Mouse (Mus musculus) liver, embryonic 13.5 days (tissue): Measurements from ENCODE around the gene Rbms1. TPM values are rescaled to one million over a fixed set of nuclear protein-coding genes. Genes with fewer than 3 reads are reported as not detected.

Experiments
- ATAC-seq: fragments of 200-750 bp; cut with Nextera tagmentation; 2 replicates; pipeline ENCODE4 v1.8.0; 2017; ENCODE audit warnings: low read depth, mild to moderate bottlenecking, moderate number of reproducible peaks, moderate library complexity
- DNase-seq: peaks from one replicate; pipeline ENCODE4 v3.0.0; 2022
- H3K27ac ChIP-seq: fragments of 300-500 bp; sonication (generic); 2 replicates; pipeline ENCODE4 v1.5.1; 2015; ENCODE audit warnings: moderate library complexity, mild to moderate bottlenecking, inconsistent platforms
- H3K27me3 ChIP-seq: fragments of 300-500 bp; sonication (generic); 2 replicates; pipeline ENCODE4 v1.6.1; 2015; ENCODE audit warnings: mild to moderate bottlenecking, inconsistent platforms
- H3K36me3 ChIP-seq: fragments of 300-500 bp; sonication (generic); 2 replicates; pipeline ENCODE4 v1.6.1; 2015; ENCODE audit warnings: mild to moderate bottlenecking, inconsistent platforms
- H3K4me1 ChIP-seq: fragments of 300-500 bp; sonication (generic); replicated peaks from 2 replicates; pipeline ENCODE4 v1.6.1; 2015; ENCODE audit warnings: inconsistent platforms
- H3K4me2 ChIP-seq: fragments of 300-500 bp; sonication (generic); 2 replicates; pipeline ENCODE4 v1.6.1; 2015; ENCODE audit warnings: inconsistent platforms, mild to moderate bottlenecking, moderate library complexity
- H3K4me3 ChIP-seq: fragments of 300-500 bp; sonication (generic); replicated peaks from 2 replicates; pipeline ENCODE4 v1.5.1; 2015; ENCODE audit warnings: mild to moderate bottlenecking, inconsistent platforms
- H3K9ac ChIP-seq: fragments of 300-500 bp; sonication (generic); 2 replicates; pipeline ENCODE4 v1.6.1; 2015; ENCODE audit warnings: mild to moderate bottlenecking, inconsistent platforms
- H3K9me3 ChIP-seq: fragments of 300-500 bp; sonication (generic); replicated peaks from 2 replicates; pipeline ENCODE4 v1.6.1; 2016; ENCODE audit warnings: inconsistent platforms
- WGBS: fragments of 180-500 bp; shearing (Covaris S2); methylation state at CpG from one replicate; pipeline ENCODE4 v1.1.7; 2015; ENCODE audit not compliant: insufficient replicate concordance; 5-methylcytosine and 5-hydroxymethylcytosine counted together
- polyA plus RNA-seq: library from polyadenylated mRNA; unstranded; fragments of >200 nt; fragmentation: Nextera tagmentation; extraction: Ambion mirVana; gene quantifications from 2 replicates; pipeline ENCODE4 v1.2.1, GENCODE M21; 2015

Gene Rbms1
- polyA plus RNA-seq, 1 experiment from 2014 or later = 42.8 TPM

- H3K9me3 ChIP-seq = no peaks in the 10 kb centered on the region
- H3K4me1 ChIP-seq = peaks cover 13% of the 10 kb centered on the region; the same call in 1 of the 2 replicates
- no peak overlapping the region for H3K4me2 ChIP-seq
- 66% methylated on average over 6 of the region's 6 CpGs for WGBS
- no peak for DNase-seq
- no peaks in the 10 kb centered on the region for H3K36me3 ChIP-seq
- no peaks in the 10 kb centered on the region for H3K27me3 ChIP-seq
- no peak for ATAC-seq
- H3K9ac ChIP-seq = no peak overlapping the region
- no peak overlapping the region for H3K27ac ChIP-seq
- H3K4me3 ChIP-seq = no peak overlapping the region
Measured at GRCm38 (mm10) chr2:60901013-60901412, 62.0 kb downstream of the Rbms1 start.

GRCm38 (mm10) chr2:60893042-60893441 lies 70.0 kb downstream of the Rbms1 start:
- DNase-seq (no peak), ATAC-seq (no peak)
- no peak overlapping the region for H3K4me3 ChIP-seq
- no peak overlapping the region for H3K27ac ChIP-seq
- WGBS = 73% methylated on average over 1 of the region's 1 CpGs
- H3K27me3 ChIP-seq = no peaks in the 10 kb centered on the region
- H3K9me3 ChIP-seq = no peaks in the 10 kb centered on the region
- H3K4me2 ChIP-seq = no peak overlapping the region
- H3K9ac ChIP-seq = no peak overlapping the region
- no peaks in the 10 kb centered on the region for H3K36me3 ChIP-seq
- peaks cover 7% of the 10 kb centered on the region for H3K4me1 ChIP-seq

DNA sequence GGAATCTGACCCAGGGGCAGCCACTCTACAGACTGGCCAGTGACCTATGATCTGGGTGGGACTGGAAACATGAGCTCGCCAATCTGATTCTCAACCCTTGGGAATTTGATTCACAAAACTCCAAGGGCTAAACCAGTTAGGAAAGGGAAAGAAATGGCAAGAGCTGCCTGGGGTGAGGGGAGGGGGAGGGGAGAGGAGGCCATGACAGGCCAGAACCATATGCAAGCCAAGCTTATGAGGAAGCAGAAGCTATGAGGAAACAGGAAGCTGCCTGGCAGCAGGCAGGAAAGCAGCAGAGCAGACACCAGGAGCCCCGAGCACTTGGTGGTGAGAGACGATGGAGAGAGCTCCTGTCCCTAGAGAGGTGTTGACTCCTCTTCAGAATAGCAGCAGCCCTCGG lies 79.1 kb downstream of the Rbms1 start:
- Histone ChIP-seq H3K4me3 (no peak overlapping the region), H3K9me3 (no peaks in the 10 kb centered on the region), H3K4me2 (0 out of 2 replicates have a peak overlapping the region, but pooled peaks have one; percentile 6), H3K9ac (no peak overlapping the region), H3K27ac (peak overlapping the region; percentile 62), H3K4me1 (peaks cover 42% of the 10 kb centered on the region), H3K36me3 (0 out of 2 replicates have a peak, but pooled peaks cover under 1% of the 10 kb centered on the region), H3K27me3 (0 out of 2 replicates have a peak, but pooled peaks cover 3% of the 10 kb centered on the region)
- WGBS = 24% methylated on average over 4 of the region's 4 CpGs
- ATAC-seq = no peak
- DNase-seq = no peak

- ATAC-seq = no peak
Measured at GRCm38 (mm10) chr2:60883043-60883365, 80.0 kb downstream of the Rbms1 start.

GRCm38 (mm10) chr2:60882202-60883042 lies 80.6 kb downstream of the Rbms1 start:
- peak overlapping the region; percentile 95; the same call in 1 of the 2 replicates for H3K4me2 ChIP-seq
- no peak for DNase-seq
- H3K4me1 ChIP-seq = peaks cover 57% of the 10 kb centered on the region
- peak overlapping the region; percentile 92; the same call in 1 of the 2 replicates for H3K9ac ChIP-seq
- H3K4me3 ChIP-seq = no peak overlapping the region
- H3K27me3 ChIP-seq = 0 out of 2 replicates have a peak, but pooled peaks cover 3% of the 10 kb centered on the region
- no peak for ATAC-seq
- 47% methylated on average over 5 of the region's 5 CpGs for WGBS
- H3K36me3 ChIP-seq = peaks cover 8% of the 10 kb centered on the region; the same call in 1 of the 2 replicates
- H3K9me3 ChIP-seq = no peaks in the 10 kb centered on the region
- H3K27ac ChIP-seq = no peak overlapping the region; the same call in 1 of the 2 replicates

More at GRCm38 (mm10) chr2:60883043-60883365, 80.0 kb downstream of the Rbms1 start:
- 27% methylated on average over 3 of the region's 3 CpGs for WGBS
- no peak overlapping the region for H3K4me2 ChIP-seq
- peaks cover 52% of the 10 kb centered on the region for H3K4me1 ChIP-seq
- H3K9ac ChIP-seq = no peak overlapping the region
- 0 out of 2 replicates have a peak, but pooled peaks cover 3% of the 10 kb centered on the region for H3K27me3 ChIP-seq
- peaks cover 8% of the 10 kb centered on the region; the same call in 1 of the 2 replicates for H3K36me3 ChIP-seq
- H3K27ac ChIP-seq = no peak overlapping the region
- no peak overlapping the region for H3K4me3 ChIP-seq
- no peaks in the 10 kb centered on the region for H3K9me3 ChIP-seq
- DNase-seq = no peak

GRCm38 (mm10) chr2:60881571-60882041 lies 81.4 kb downstream of the Rbms1 start:
- Histone ChIP-seq H3K4me2 (peak overlapping the region; percentile 95), H3K4me1 (peaks cover 66% of the 10 kb centered on the region), H3K36me3 (peaks cover 8% of the 10 kb centered on the region; the same call in 1 of the 2 replicates), H3K27ac (peak overlapping the region; percentile 91), H3K9ac (peak overlapping the region; percentile 92), H3K4me3 (peak overlapping the region; percentile 86), H3K9me3 (no peaks in the 10 kb centered on the region), H3K27me3 (0 out of 2 replicates have a peak, but pooled peaks cover 3% of the 10 kb centered on the region)
- WGBS = 3% methylated on average over 27 of the region's 27 CpGs
- DNase-seq (no peak), ATAC-seq (no peak)

DNA sequence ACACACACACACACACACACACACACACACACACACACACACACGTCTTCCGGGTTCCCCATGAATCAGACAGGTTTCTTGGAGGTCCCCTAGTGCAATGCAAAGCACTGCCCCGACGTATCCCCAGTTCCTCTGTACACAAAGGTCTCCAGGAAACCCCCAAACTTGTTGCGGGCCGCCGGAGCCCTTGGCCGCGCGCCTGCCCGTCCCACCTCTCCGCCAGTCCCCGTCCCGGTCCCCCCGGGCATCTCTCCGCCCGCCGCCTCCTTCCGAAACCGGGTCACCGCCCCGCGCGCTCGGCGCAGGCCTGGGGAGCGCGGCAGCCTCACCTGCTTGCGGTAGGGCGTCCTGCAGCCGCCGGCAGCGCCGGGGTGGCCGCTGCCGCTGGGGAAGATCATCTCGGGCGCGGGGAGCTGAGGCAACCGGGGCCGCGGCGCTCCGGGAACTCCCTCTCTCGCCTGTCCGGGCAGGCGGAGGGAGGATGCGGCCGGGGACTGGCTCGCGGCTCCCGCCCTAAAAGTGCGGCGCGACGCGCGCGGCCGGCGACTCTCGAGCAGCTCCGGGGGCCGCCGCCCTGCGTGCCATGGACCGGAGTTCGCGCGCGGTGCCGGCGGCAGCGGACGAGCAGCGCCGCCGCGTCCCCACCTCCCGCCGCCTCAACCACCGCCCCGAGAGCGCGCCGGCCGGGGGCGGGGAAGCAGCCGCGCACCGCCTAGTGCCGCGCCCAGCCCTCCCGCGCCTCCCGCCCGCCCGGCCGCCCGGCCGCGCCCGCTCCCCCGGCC lies 82.0 kb downstream of the Rbms1 start:
- Histone ChIP-seq H3K36me3 (peaks cover 8% of the 10 kb centered on the region; the same call in 1 of the 2 replicates), H3K4me2 (peak overlapping the region; percentile 95), H3K27me3 (0 out of 2 replicates have a peak, but pooled peaks cover 3% of the 10 kb centered on the region), H3K9ac (peak overlapping the region; percentile 92), H3K4me3 (peak overlapping the region; percentile 86), H3K9me3 (no peaks in the 10 kb centered on the region), H3K4me1 (peaks cover 72% of the 10 kb centered on the region), H3K27ac (peak overlapping the region; percentile 91)
- DNase-seq = peak; percentile 67
- peak; percentile 93 for ATAC-seq
- under 1% methylated on average over 81 of the region's 104 CpGs for WGBS

GRCm38 (mm10) chr2:60879966-60880788 lies 82.8 kb downstream of the Rbms1 start:
- Histone ChIP-seq H3K4me1 (peaks cover 79% of the 10 kb centered on the region), H3K27ac (peak overlapping the region; percentile 91), H3K4me3 (peak overlapping the region; percentile 86), H3K9me3 (no peaks in the 10 kb centered on the region), H3K36me3 (peaks cover 8% of the 10 kb centered on the region; the same call in 1 of the 2 replicates), H3K9ac (peak overlapping the region; percentile 92), H3K4me2 (peak overlapping the region; percentile 95), H3K27me3 (0 out of 2 replicates have a peak, but pooled peaks cover 3% of the 10 kb centered on the region)
- ATAC-seq (no peak), DNase-seq (no peak)
- 13% methylated on average over 14 of the region's 14 CpGs for WGBS

DNA sequence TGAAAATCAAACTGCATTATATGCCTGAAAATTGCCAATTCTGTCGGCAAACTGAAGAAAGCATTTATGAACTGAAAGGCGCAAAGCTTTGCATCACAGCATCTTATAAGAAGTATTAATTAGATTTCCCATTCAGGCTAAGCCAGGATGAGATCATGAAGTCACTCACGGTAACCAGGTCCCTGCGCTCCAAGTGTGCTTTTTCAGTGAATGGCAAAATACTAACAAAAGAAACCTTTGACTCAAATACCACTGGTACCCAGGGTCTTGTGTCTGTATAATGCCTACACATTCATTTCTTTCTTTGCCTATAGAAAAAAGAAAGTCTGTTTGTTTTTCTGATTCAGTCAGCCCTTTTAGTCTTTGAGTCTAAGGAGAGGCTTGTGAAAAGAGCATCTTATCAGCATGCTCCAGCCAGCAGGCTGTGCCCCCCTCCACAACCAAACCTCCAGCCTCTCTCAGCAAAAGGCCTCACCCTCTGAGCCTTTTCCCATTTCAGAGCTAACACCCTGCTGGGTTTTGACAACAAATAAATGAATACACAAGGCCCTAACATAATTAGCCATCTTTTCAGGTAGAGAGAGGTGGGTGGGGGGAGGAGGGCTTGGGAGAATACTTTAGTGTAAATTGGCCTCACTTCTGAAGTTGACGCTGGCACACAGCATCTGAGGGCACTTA lies 83.7 kb downstream of the Rbms1 start:
- H3K9me3 ChIP-seq = no peaks in the 10 kb centered on the region
- peak overlapping the region; percentile 91 for H3K27ac ChIP-seq
- WGBS = 62% methylated on average over 5 of the region's 5 CpGs
- 0 out of 2 replicates have a peak, but pooled peaks cover 2% of the 10 kb centered on the region for H3K27me3 ChIP-seq
- H3K36me3 ChIP-seq = peaks cover 8% of the 10 kb centered on the region; the same call in 1 of the 2 replicates
- H3K4me3 ChIP-seq = peak overlapping the region; percentile 86
- peak overlapping the region; percentile 92 for H3K9ac ChIP-seq
- peaks cover 83% of the 10 kb centered on the region for H3K4me1 ChIP-seq
- DNase-seq = peak; percentile 49
- peak overlapping the region; percentile 95 for H3K4me2 ChIP-seq
- peak; percentile 68 for ATAC-seq
